Mouse (Mus musculus): Measurements from ENCODE around the gene Tbc1d2. TPM values are rescaled to one million over a fixed set of nuclear protein-coding genes. Genes with fewer than 3 reads are reported as not detected.

Gene Tbc1d2
- polyA plus RNA-seq, 1 experiment from 2014 or later = 1.5 TPM

GRCm38 (mm10) chr4:46555762-46556161, 94.2 kb downstream of the Tbc1d2 start:
- Histone ChIP-seq H3K9me3 (replicated peaks) (no peaks in the 10 kb centered on the region), H3K4me2 (replicated peaks) (no peak overlapping the region), H3K27ac (no peak overlapping the region), H3K27me3 (no peaks in the 10 kb centered on the region), H3K4me3 (no peak overlapping the region), H3K4me1 (no peaks in the 10 kb centered on the region), H3K9ac (no peak overlapping the region), H3K36me3 (no peaks in the 10 kb centered on the region)
- ATAC-seq (ENCODE audit: low FRiP score) = no peak
- WGBS = 81% methylated on average over 9 of the region's 9 CpGs

Other genes starting within 250 kb of the Tbc1d2 start
- 2.4 and 4.3 TPM in 2 replicates for gene Hemgn, start 236.7 kb downstream of the Tbc1d2 start, polyA plus RNA-seq (2016; fragmentation: Nextera tagmentation; extraction: Ambion mirVana)
- 207 and 211 TPM in 2 replicates for gene Anp32b, start 199.3 kb downstream of the Tbc1d2 start, polyA plus RNA-seq (2016; fragmentation: Nextera tagmentation; extraction: Ambion mirVana)
- gene Nans, start 161.0 kb downstream of the Tbc1d2 start, polyA plus RNA-seq (2016; fragmentation: Nextera tagmentation; extraction: Ambion mirVana) = 74.3 and 76.5 TPM in 2 replicates
- 0.95 and 1.7 TPM in 2 replicates for gene Trim14, start 114.1 kb downstream of the Tbc1d2 start, polyA plus RNA-seq (2016; fragmentation: Nextera tagmentation; extraction: Ambion mirVana)
- gene Coro2a, start 48.0 kb downstream of the Tbc1d2 start, polyA plus RNA-seq (2016; fragmentation: Nextera tagmentation; extraction: Ambion mirVana) = 7.0 and 7.4 TPM in 2 replicates

Measured in hindbrain, embryonic 12.5 days (tissue).